Mouse (Mus musculus) midbrain, embryonic 16.5 days (tissue): Measurements from ENCODE around the gene Hist2h4. TPM values are rescaled to one million over a fixed set of nuclear protein-coding genes. Genes with fewer than 3 reads are reported as not detected.
A peak's percentile ranks its signal among the peaks of the same experiment; 100 is the strongest.
"Not testable (repeated sequence)": the region's sequence is repeated elsewhere in the genome, so short reads cannot be mapped to it uniquely, and the experiment has no call there.

ENCODE experiments used
- ATAC-seq: fragments of 200-750 bp; cut with Nextera tagmentation; 2 replicates; pipeline ENCODE4 v1.8.0; 2017; ENCODE audit warnings: moderate TSS enrichment
- H3K27ac ChIP-seq: fragments of 300-500 bp; sonication (generic); 2 replicates; pipeline ENCODE4 v1.5.1; 2014; ENCODE audit warnings: mild to moderate bottlenecking, low read length, mixed read lengths
- H3K27me3 ChIP-seq: fragments of 300-500 bp; sonication (generic); 2 replicates; pipeline ENCODE4 v1.6.1; 2014; ENCODE audit warnings: low read depth, low read length, mixed read lengths; ENCODE audit not compliant: control insufficient read depth, insufficient read depth
- H3K36me3 ChIP-seq: fragments of 300-500 bp; sonication (generic); 2 replicates; pipeline ENCODE4 v1.6.1; 2014; ENCODE audit warnings: mild to moderate bottlenecking, low read length, moderate library complexity, mixed read lengths; ENCODE audit not compliant: control insufficient read depth, insufficient read depth
- H3K4me1 ChIP-seq: fragments of 300-500 bp; sonication (generic); 2 replicates; pipeline ENCODE4 v1.6.1; 2014; ENCODE audit warnings: mild to moderate bottlenecking, low read length, mixed read lengths; ENCODE audit not compliant: control insufficient read depth, insufficient read depth
- H3K4me2 ChIP-seq: fragments of 300-500 bp; sonication (generic); 2 replicates; pipeline ENCODE4 v1.6.1; 2014; ENCODE audit warnings: mild to moderate bottlenecking, low read length, mixed read lengths
- H3K4me3 ChIP-seq: fragments of 300-500 bp; sonication (generic); 2 replicates; pipeline ENCODE4 v1.5.1; 2014; ENCODE audit warnings: low read depth, mild to moderate bottlenecking, low read length, moderate library complexity, mixed read lengths
- H3K9ac ChIP-seq: fragments of 300-500 bp; sonication (generic); 2 replicates; pipeline ENCODE4 v1.6.1; 2014; ENCODE audit warnings: low read depth, low read length, mixed read lengths
- H3K9me3 ChIP-seq: fragments of 300-500 bp; sonication (generic); replicated peaks from 2 replicates; pipeline ENCODE4 v1.6.1; 2014; ENCODE audit warnings: mild to moderate bottlenecking, low read length, mixed read lengths; ENCODE audit not compliant: control insufficient read depth, poor library complexity, severe bottlenecking
- WGBS: fragments of 180-500 bp; shearing (Covaris S2); extraction: QIAGEN DNeasy Blood & Tissue Kit; methylation state at CpG from one replicate; pipeline ENCODE4 v1.1.7; 2014; 5-methylcytosine and 5-hydroxymethylcytosine counted together
- polyA plus RNA-seq: library from polyadenylated mRNA; unstranded; fragments of >200 nt; fragmentation: Nextera tagmentation; extraction: Ambion mirVana; gene quantifications from 2 replicates; pipeline ENCODE4 v1.2.1, GENCODE M21; 2015

Gene Hist2h4
- polyA plus RNA-seq, 1 experiment from 2014 or later: 3.3 TPM

GRCm38 (mm10) chr3:96293368-96293767 is 30.3 kb upstream of the Hist2h4 start:
- Histone ChIP-seq H3K27ac (no peak overlapping the region), H3K9ac (no peak overlapping the region), H3K4me1 (no peaks in the 10 kb centered on the region), H3K36me3 (no peaks in the 10 kb centered on the region), H3K4me3 (no peak overlapping the region), H3K9me3 (no peaks in the 10 kb centered on the region), H3K4me2 (no peak overlapping the region), H3K27me3 (no peaks in the 10 kb centered on the region)
- WGBS: 61% methylated on average over 5 of the region's 5 CpGs
- no peak for ATAC-seq

GRCm38 (mm10) chr3:96292641-96293040 is 29.5 kb upstream of the Hist2h4 start:
- no peaks in the 10 kb centered on the region for H3K9me3 ChIP-seq
- no peak for ATAC-seq
- H3K4me2 ChIP-seq: no peak overlapping the region
- H3K27ac ChIP-seq: no peak overlapping the region
- no peaks in the 10 kb centered on the region for H3K36me3 ChIP-seq
- H3K4me3 ChIP-seq: no peak overlapping the region
- H3K27me3 ChIP-seq: no peaks in the 10 kb centered on the region
- no peaks in the 10 kb centered on the region for H3K4me1 ChIP-seq
- WGBS: 73% methylated on average over 6 of the region's 6 CpGs
- no peak overlapping the region for H3K9ac ChIP-seq

GRCm38 (mm10) chr3:96290727-96291126 is 27.6 kb upstream of the Hist2h4 start:
- H3K4me2 ChIP-seq, ATAC-seq, H3K9me3 ChIP-seq, H3K9ac ChIP-seq, H3K4me3 ChIP-seq, H3K27me3 ChIP-seq, H3K4me1 ChIP-seq, H3K27ac ChIP-seq, H3K36me3 ChIP-seq: not testable (repeated sequence)
- 93% methylated on average over 3 of the region's 3 CpGs for WGBS

- H3K4me1 ChIP-seq: no peaks in the 10 kb centered on the region
- ATAC-seq: no peak
Measured at GRCm38 (mm10) chr3:96289201-96289600, 26.1 kb upstream of the Hist2h4 start.

GRCm38 (mm10) chr3:96287334-96287733 is 24.2 kb upstream of the Hist2h4 start:
- H3K27me3 ChIP-seq, ATAC-seq, H3K9me3 ChIP-seq, H3K4me1 ChIP-seq, H3K4me3 ChIP-seq, H3K9ac ChIP-seq, H3K27ac ChIP-seq, H3K36me3 ChIP-seq, H3K4me2 ChIP-seq: not testable (repeated sequence)
- 89% methylated on average over 11 of the region's 11 CpGs for WGBS

More at GRCm38 (mm10) chr3:96289201-96289600, 26.1 kb upstream of the Hist2h4 start:
- Histone ChIP-seq H3K9me3 (no peaks in the 10 kb centered on the region), H3K27me3 (peaks cover 3% of the 10 kb centered on the region), H3K4me3 (no peak overlapping the region), H3K27ac (no peak overlapping the region), H3K4me2 (no peak overlapping the region), H3K9ac (no peak overlapping the region), H3K36me3 (no peaks in the 10 kb centered on the region)
- 73% methylated on average over 3 of the region's 3 CpGs for WGBS

GRCm38 (mm10) chr3:96284457-96284856 is 21.3 kb upstream of the Hist2h4 start:
- H3K9ac ChIP-seq: no peak overlapping the region
- no peaks in the 10 kb centered on the region for H3K36me3 ChIP-seq
- H3K27ac ChIP-seq: no peak overlapping the region
- ATAC-seq: no peak
- H3K27me3 ChIP-seq: peaks cover 6% of the 10 kb centered on the region
- H3K4me2 ChIP-seq: no peak overlapping the region
- no peak overlapping the region for H3K4me3 ChIP-seq
- H3K9me3 ChIP-seq: no peaks in the 10 kb centered on the region
- 26% methylated on average over 4 of the region's 4 CpGs for WGBS
- no peaks in the 10 kb centered on the region for H3K4me1 ChIP-seq

- Histone ChIP-seq H3K27me3 (peaks cover 3% of the 10 kb centered on the region; the same call in 1 of the 2 replicates), H3K36me3 (no peaks in the 10 kb centered on the region), H3K4me2 (no peak overlapping the region), H3K9me3 (no peaks in the 10 kb centered on the region), H3K4me1 (peaks cover 4% of the 10 kb centered on the region), H3K27ac (no peak overlapping the region), H3K9ac (no peak overlapping the region), H3K4me3 (no peak overlapping the region)
- WGBS: 56% methylated on average over 6 of the region's 6 CpGs
- ATAC-seq: no peak
Measured at GRCm38 (mm10) chr3:96280660-96281059, 17.5 kb upstream of the Hist2h4 start.

- Histone ChIP-seq H3K27ac (peak overlapping the region; percentile 90), H3K9ac (peak overlapping the region; percentile 64), H3K9me3 (no peaks in the 10 kb centered on the region), H3K4me3 (peak overlapping the region; percentile 49), H3K4me2 (peak overlapping the region; percentile 83), H3K4me1 (peaks cover 4% of the 10 kb centered on the region), H3K36me3 (no peaks in the 10 kb centered on the region), H3K27me3 (no peaks in the 10 kb centered on the region)
- peak; percentile 99 for ATAC-seq
- under 1% methylated on average over 49 of the region's 49 CpGs for WGBS
Measured at GRCm38 (mm10) chr3:96277800-96278624, 14.9 kb upstream of the Hist2h4 start.

- Histone ChIP-seq H3K27ac (peak overlapping the region; percentile 90), H3K9me3 (no peaks in the 10 kb centered on the region), H3K36me3 (no peaks in the 10 kb centered on the region), H3K4me2 (peak overlapping the region; percentile 83), H3K4me1 (peaks cover 4% of the 10 kb centered on the region), H3K9ac (peak overlapping the region; percentile 64), H3K27me3 (no peaks in the 10 kb centered on the region), H3K4me3 (peak overlapping the region; percentile 49)
- ATAC-seq: no peak; the same call in 1 of the 2 replicates
- 13% methylated on average over 8 of the region's 8 CpGs for WGBS
Measured at GRCm38 (mm10) chr3:96277428-96277799, 14.3 kb upstream of the Hist2h4 start.
